Mouse (Mus musculus) bone marrow, adult 2 months (tissue): ENCODE data around the gene Gspt2.

Experiments used
- CTCF ChIP-seq: fragments of 200-500 bp; IDR thresholded peaks from 2 replicates; pipeline ENCODE4 v1.5.1; 2011; ENCODE audit warnings: low read length, control low read depth; ENCODE audit not compliant: control insufficient read depth, insufficient read depth
- POLR2A ChIP-seq: fragments of 200-500 bp; IDR thresholded peaks from 2 replicates; pipeline ENCODE4 v1.6.1; 2011; ENCODE audit warnings: low read depth, mild to moderate bottlenecking, control low read depth, low read length, borderline replicate concordance; ENCODE audit not compliant: control insufficient read depth

- no peak for TF ChIP-seq POLR2A
- TF ChIP-seq CTCF, result no peak
Measured at GRCm38 (mm10) chrX:94670814-94671213, 34.9 kb downstream of the Gspt2 start.
